Mouse (Mus musculus) forebrain, embryonic 10.5 days (tissue): ENCODE measurements around the gene Loxl1. TPM values are rescaled to one million over a fixed set of nuclear protein-coding genes. Genes with fewer than 3 reads are reported as not detected.
A peak's percentile ranks its signal among the peaks of the same experiment; 100 is the strongest.

Experiments
- DNase-seq: peaks from one replicate; pipeline ENCODE4 v3.0.0-alpha.2; 2017; ENCODE audit warnings: low spot score; ENCODE audit errors: extremely low spot score
- H3K27ac ChIP-seq: fragments of 300-500 bp; sonication (generic); 2 replicates; pipeline ENCODE4 v1.5.1; 2016; ENCODE audit warnings: mild to moderate bottlenecking
- H3K27me3 ChIP-seq: fragments of 300-500 bp; sonication (generic); 2 replicates; pipeline ENCODE4 v1.6.1; 2016; ENCODE audit warnings: mild to moderate bottlenecking; ENCODE audit not compliant: poor library complexity, severe bottlenecking
- H3K36me3 ChIP-seq: fragments of 300-500 bp; sonication (generic); replicated peaks from 2 replicates; pipeline ENCODE4 v1.6.1; 2016; ENCODE audit warnings: mild to moderate bottlenecking, moderate library complexity
- H3K4me1 ChIP-seq: fragments of 300-500 bp; sonication (generic); 2 replicates; pipeline ENCODE4 v1.6.1; 2016
- H3K4me3 ChIP-seq: fragments of 300-500 bp; sonication (generic); 2 replicates; pipeline ENCODE4 v1.5.1; 2016; ENCODE audit warnings: mild to moderate bottlenecking, moderate library complexity
- H3K9me3 ChIP-seq: fragments of 300-500 bp; sonication (generic); 2 replicates; pipeline ENCODE4 v1.6.1; 2016; ENCODE audit warnings: mild to moderate bottlenecking, moderate library complexity
- WGBS: fragments of 180-500 bp; shearing (Covaris S2); methylation state at CpG from one replicate; pipeline ENCODE4 v1.1.7; 2016; 5-methylcytosine and 5-hydroxymethylcytosine counted together
- polyA plus RNA-seq: library from polyadenylated mRNA; unstranded; fragments of >200 nt; fragmentation: Nextera tagmentation; extraction: Ambion mirVana; gene quantifications from 2 replicates; pipeline ENCODE4 v1.2.1, GENCODE M21; 2016

Gene Loxl1
- polyA plus RNA-seq: 7.1 and 7.2 TPM in 2 replicates

GRCm38 (mm10) chr9:58312944-58313359 lies at the start of gene Loxl1:
Gene Loxl1 (minus strand): TSS chr9:58313186.
- peak within 1 kb of the TSS; percentile 53 for H3K4me3 ChIP-seq
- no peaks in the 10 kb centered on the region for H3K9me3 ChIP-seq
- H3K27me3 ChIP-seq: peaks cover 70% of the 10 kb centered on the region
- peak; percentile 74 for DNase-seq
- WGBS: under 1% methylated on average over 21 of the region's 21 CpGs
- H3K27ac ChIP-seq: peak within 1 kb of the TSS; percentile 84
- H3K36me3 ChIP-seq: no peaks in the 10 kb centered on the region
- H3K4me1 ChIP-seq: peaks cover 61% of the 10 kb centered on the region

GRCm38 (mm10) chr9:58361956-58362355 lies 49.0 kb upstream of the Loxl1 start:
- WGBS: 84% methylated on average over 7 of the region's 7 CpGs
- no peak for DNase-seq
- H3K36me3 ChIP-seq: no peaks in the 10 kb centered on the region
- H3K27ac ChIP-seq: no peak overlapping the region
- H3K27me3 ChIP-seq: no peaks in the 10 kb centered on the region
- H3K4me1 ChIP-seq: no peaks in the 10 kb centered on the region
- no peak overlapping the region for H3K4me3 ChIP-seq
- no peaks in the 10 kb centered on the region for H3K9me3 ChIP-seq

GRCm38 (mm10) chr9:58361373-58361772 lies 48.4 kb upstream of the Loxl1 start:
- H3K4me3 ChIP-seq: no peak overlapping the region
- H3K36me3 ChIP-seq: no peaks in the 10 kb centered on the region
- H3K27ac ChIP-seq: no peak overlapping the region
- WGBS: 83% methylated on average over 1 of the region's 1 CpGs
- no peak for DNase-seq
- H3K9me3 ChIP-seq: no peaks in the 10 kb centered on the region
- no peaks in the 10 kb centered on the region for H3K27me3 ChIP-seq
- H3K4me1 ChIP-seq: no peaks in the 10 kb centered on the region

GRCm38 (mm10) chr9:58355262-58356050 lies 42.5 kb upstream of the Loxl1 start:
- no peaks in the 10 kb centered on the region for H3K9me3 ChIP-seq
- H3K36me3 ChIP-seq: no peaks in the 10 kb centered on the region
- no peak overlapping the region for H3K27ac ChIP-seq
- peaks cover 11% of the 10 kb centered on the region for H3K4me1 ChIP-seq
- no peak for DNase-seq
- no peaks in the 10 kb centered on the region for H3K27me3 ChIP-seq
- H3K4me3 ChIP-seq: no peak overlapping the region
- WGBS: 49% methylated on average over 6 of the region's 6 CpGs

GRCm38 (mm10) chr9:58354701-58355100 lies 41.7 kb upstream of the Loxl1 start:
- H3K4me1 ChIP-seq: peaks cover 11% of the 10 kb centered on the region
- no peaks in the 10 kb centered on the region for H3K27me3 ChIP-seq
- 89% methylated on average over 6 of the region's 6 CpGs for WGBS
- H3K4me3 ChIP-seq: no peak overlapping the region
- H3K9me3 ChIP-seq: no peaks in the 10 kb centered on the region
- H3K36me3 ChIP-seq: no peaks in the 10 kb centered on the region
- no peak overlapping the region for H3K27ac ChIP-seq
- no peak for DNase-seq

GRCm38 (mm10) chr9:58353224-58353623 lies 40.2 kb upstream of the Loxl1 start:
- WGBS: 87% methylated on average over 6 of the region's 6 CpGs
- H3K27ac ChIP-seq: no peak overlapping the region
- no peak for DNase-seq
- H3K36me3 ChIP-seq: no peaks in the 10 kb centered on the region
- H3K9me3 ChIP-seq: no peaks in the 10 kb centered on the region
- no peak overlapping the region for H3K4me3 ChIP-seq
- no peaks in the 10 kb centered on the region for H3K27me3 ChIP-seq
- H3K4me1 ChIP-seq: peaks cover 11% of the 10 kb centered on the region

GRCm38 (mm10) chr9:58347795-58348194 lies 34.8 kb upstream of the Loxl1 start:
- 94% methylated on average over 6 of the region's 6 CpGs for WGBS
- Histone ChIP-seq H3K4me3 (no peak overlapping the region), H3K27me3 (no peaks in the 10 kb centered on the region), H3K36me3 (no peaks in the 10 kb centered on the region), H3K9me3 (no peaks in the 10 kb centered on the region), H3K4me1 (peaks cover 7% of the 10 kb centered on the region), H3K27ac (no peak overlapping the region)
- DNase-seq: no peak

GRCm38 (mm10) chr9:58346498-58346897 lies 33.5 kb upstream of the Loxl1 start:
- no peak overlapping the region for H3K4me3 ChIP-seq
- 68% methylated on average over 10 of the region's 10 CpGs for WGBS
- H3K27ac ChIP-seq: no peak overlapping the region
- peaks cover 7% of the 10 kb centered on the region for H3K4me1 ChIP-seq
- H3K36me3 ChIP-seq: no peaks in the 10 kb centered on the region
- no peaks in the 10 kb centered on the region for H3K27me3 ChIP-seq
- DNase-seq: no peak
- no peaks in the 10 kb centered on the region for H3K9me3 ChIP-seq

GRCm38 (mm10) chr9:58345963-58346362 lies 33.0 kb upstream of the Loxl1 start:
- DNase-seq: no peak
- no peak overlapping the region for H3K27ac ChIP-seq
- H3K4me1 ChIP-seq: peaks cover 7% of the 10 kb centered on the region
- no peak overlapping the region for H3K4me3 ChIP-seq
- no peaks in the 10 kb centered on the region for H3K27me3 ChIP-seq
- no peaks in the 10 kb centered on the region for H3K36me3 ChIP-seq
- 75% methylated on average over 7 of the region's 7 CpGs for WGBS
- no peaks in the 10 kb centered on the region for H3K9me3 ChIP-seq

- WGBS: 90% methylated on average over 1 of the region's 1 CpGs
- Histone ChIP-seq H3K4me3 (no peak overlapping the region), H3K9me3 (no peaks in the 10 kb centered on the region), H3K4me1 (peaks cover 13% of the 10 kb centered on the region), H3K27me3 (no peaks in the 10 kb centered on the region), H3K36me3 (no peaks in the 10 kb centered on the region), H3K27ac (no peak overlapping the region)
- no peak for DNase-seq
These were observed 28.8 kb upstream of the Loxl1 start for GRCm38 (mm10) chr9:58341795-58342194.

- Histone ChIP-seq H3K36me3 (no peaks in the 10 kb centered on the region), H3K27me3 (no peaks in the 10 kb centered on the region), H3K9me3 (peaks cover 6% of the 10 kb centered on the region), H3K4me3 (no peak overlapping the region), H3K27ac (no peak overlapping the region), H3K4me1 (peaks cover 6% of the 10 kb centered on the region; the same call in 1 of the 2 replicates)
- WGBS: 80% methylated on average over 8 of the region's 8 CpGs
- no peak for DNase-seq
These were observed 23.8 kb upstream of the Loxl1 start for GRCm38 (mm10) chr9:58336650-58337281.

- DNase-seq: no peak
- WGBS: 88% methylated on average over 3 of the region's 3 CpGs
- no peak overlapping the region for H3K27ac ChIP-seq
- H3K36me3 ChIP-seq: no peaks in the 10 kb centered on the region
- H3K4me1 ChIP-seq: peaks cover 10% of the 10 kb centered on the region
- no peaks in the 10 kb centered on the region for H3K27me3 ChIP-seq
- no peak overlapping the region for H3K4me3 ChIP-seq
- H3K9me3 ChIP-seq: peaks cover 6% of the 10 kb centered on the region
These were observed 18.3 kb upstream of the Loxl1 start for GRCm38 (mm10) chr9:58331276-58331675.

GRCm38 (mm10) chr9:58330293-58330692 lies 17.3 kb upstream of the Loxl1 start:
- no peak for DNase-seq
- Histone ChIP-seq H3K27ac (no peak overlapping the region), H3K4me3 (no peak overlapping the region), H3K36me3 (no peaks in the 10 kb centered on the region), H3K4me1 (peaks cover 12% of the 10 kb centered on the region), H3K9me3 (peaks cover 6% of the 10 kb centered on the region), H3K27me3 (no peaks in the 10 kb centered on the region)
- WGBS: 33% methylated on average over 5 of the region's 5 CpGs
